Mouse (Mus musculus): ENCODE results near the gene Zfp811. TPM values are rescaled to one million over a fixed set of nuclear protein-coding genes. Genes with fewer than 3 reads are reported as not detected.

The Zfp811 gene
- polyA plus RNA-seq, 1 experiment from 2014 or later: 5.3 TPM

DNA sequence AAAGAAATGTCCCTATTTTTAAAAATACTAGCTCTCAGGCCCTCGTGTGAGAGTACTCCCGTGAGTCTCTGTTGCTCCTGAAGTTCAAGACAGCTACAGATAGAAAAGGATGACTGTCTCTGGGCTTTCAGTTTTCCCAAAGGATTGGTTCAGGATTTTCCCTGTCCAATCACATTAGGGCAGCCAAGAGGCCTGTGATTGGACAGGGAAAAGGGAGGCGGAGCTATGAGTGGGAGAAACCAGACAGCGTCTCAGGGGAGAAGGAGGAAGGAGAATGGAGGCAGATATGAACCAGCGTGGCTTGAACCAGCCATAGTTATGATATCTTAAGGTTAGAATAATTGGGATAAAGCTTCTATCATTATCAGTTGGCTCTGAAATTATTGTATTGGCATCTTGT is 59.1 kb downstream of the Zfp811 start:
- Histone ChIP-seq H3K4me1 (no peaks in the 10 kb centered on the region), H3K36me3 (no peaks in the 10 kb centered on the region)
- 49% methylated on average over 5 of the region's 5 CpGs for WGBS

More for the DNA sequence above, 59.1 kb downstream of the Zfp811 start:
- no peak overlapping the region for H3K27ac ChIP-seq
- H3K4me3 ChIP-seq: no peak overlapping the region
- H3K4me2 ChIP-seq (replicated peaks): no peak overlapping the region
- no peak overlapping the region for H3K9ac ChIP-seq
- no peaks in the 10 kb centered on the region for H3K9me3 ChIP-seq
- no peak for ATAC-seq (ENCODE audit: low FRiP score, low read depth)
- no peaks in the 10 kb centered on the region for H3K27me3 ChIP-seq

Other genes with a start within 250 kb of the Zfp811 start
- gene Cyp4f37, start 188.6 kb downstream of the Zfp811 start, polyA plus RNA-seq (2015; fragmentation: Nextera tagmentation; extraction: Ambion mirVana): not detected in 2 replicates
- not detected in 2 replicates for gene Cyp4f40, start 151.0 kb downstream of the Zfp811 start, polyA plus RNA-seq (2015; fragmentation: Nextera tagmentation; extraction: Ambion mirVana)
- 0.13 and 0.36 TPM in 2 replicates for gene Cyp4f15, start 124.3 kb downstream of the Zfp811 start, polyA plus RNA-seq (2015; fragmentation: Nextera tagmentation; extraction: Ambion mirVana)
- 46.3 and 50.3 TPM in 2 replicates for gene Zfp871, start 21.6 kb downstream of the Zfp811 start, polyA plus RNA-seq (2015; fragmentation: Nextera tagmentation; extraction: Ambion mirVana)
- gene Zfp799, start 20.3 kb upstream of the Zfp811 start, polyA plus RNA-seq (2015; fragmentation: Nextera tagmentation; extraction: Ambion mirVana): 21.7 and 22.0 TPM in 2 replicates
- 7.1 and 9.5 TPM in 2 replicates for gene Zfp870, start 81.7 kb upstream of the Zfp811 start, polyA plus RNA-seq (2015; fragmentation: Nextera tagmentation; extraction: Ambion mirVana)
- not detected in 2 replicates for gene Cyp4f14, start 107.4 kb upstream of the Zfp811 start, polyA plus RNA-seq (2015; fragmentation: Nextera tagmentation; extraction: Ambion mirVana)
- gene Cyp4f13, start 137.5 kb upstream of the Zfp811 start, polyA plus RNA-seq (2015; fragmentation: Nextera tagmentation; extraction: Ambion mirVana): 9.3 and 9.9 TPM in 2 replicates
- 12.3 and 13.1 TPM in 2 replicates for gene Zfp472, start 155.9 kb upstream of the Zfp811 start, polyA plus RNA-seq (2015; fragmentation: Nextera tagmentation; extraction: Ambion mirVana)
- gene Zfp952, start 183.2 kb upstream of the Zfp811 start, polyA plus RNA-seq (2015; fragmentation: Nextera tagmentation; extraction: Ambion mirVana): 14.9 and 17.6 TPM in 2 replicates
- 18.5 and 18.6 TPM in 2 replicates for gene Zfp763, start 223.5 kb upstream of the Zfp811 start, polyA plus RNA-seq (2015; fragmentation: Nextera tagmentation; extraction: Ambion mirVana)